Mouse (Mus musculus) small intestine, adult 2 months (tissue): ENCODE results near the gene Atg2b.

Experiments used
- CTCF ChIP-seq: fragments of 200-500 bp; IDR thresholded peaks from 2 replicates; pipeline ENCODE4 v1.5.1; 2012; ENCODE audit warnings: low read depth, mild to moderate bottlenecking, control low read depth, inconsistent platforms, low read length, moderate library complexity, mixed read lengths; ENCODE audit not compliant: insufficient replicate concordance, insufficient read length; ENCODE audit errors: extremely low read depth
- POLR2A ChIP-seq: fragments of 200-500 bp; IDR thresholded peaks from 2 replicates; pipeline ENCODE4 v1.6.1; 2012; ENCODE audit warnings: low read depth, mild to moderate bottlenecking, control low read depth, inconsistent platforms, low read length, moderate library complexity

- TF ChIP-seq CTCF (no peak), POLR2A (no peak)
Observed at GRCm38 (mm10) chr12:105580490-105580889, 104.5 kb downstream of the Atg2b start.
